Mouse (Mus musculus) granulocyte monocyte progenitor cell, adult 5-6 weeks (primary cell): Measurements from ENCODE around the gene Ly86. TPM values are rescaled to one million over a fixed set of nuclear protein-coding genes. Genes with fewer than 3 reads are reported as not detected.

Source experiments
- ATAC-seq: replicated peaks from 2 replicates; pipeline ENCODE4 v1.8.0; 2016; ENCODE audit warnings: mild to moderate bottlenecking, moderate TSS enrichment, inconsistent platforms; ENCODE audit not compliant: poor library complexity, severe bottlenecking
- total RNA-seq, 2 experiments: library from RNA; stranded (forward) in 1 of 2; stranded (reverse) in 1 of 2; fragments of 200-712, 200-1000 nt in 1 of 2; fragments of >200 nt in 1 of 2; fragmentation: Nextera tagmentation in 1 of 2; gene quantifications; 2 replicates each; pipeline ENCODE4 v1.2.3; 2014 to 2017

The Ly86 gene
- total RNA-seq, 2 experiments from 2014 or later, result 155 to 195 TPM

DNA sequence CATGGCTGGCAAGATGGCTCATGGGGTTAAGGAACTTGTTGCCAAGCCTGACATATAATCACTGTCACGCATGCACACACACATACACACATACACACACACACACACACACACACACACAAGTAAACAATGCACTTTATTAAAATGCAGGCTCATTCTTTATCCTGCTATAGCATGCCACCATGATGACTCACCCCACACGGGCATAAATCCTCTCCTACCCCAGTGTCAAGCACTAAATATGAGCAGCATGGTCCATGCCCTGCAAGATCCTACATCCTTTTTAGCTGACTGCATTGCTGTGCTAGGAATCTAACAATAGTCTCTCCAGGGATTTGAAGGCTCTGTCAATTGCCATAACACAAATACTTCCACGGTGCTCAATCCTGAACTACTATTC is 83.5 kb downstream of the Ly86 start:
- ATAC-seq, result no peak

DNA sequence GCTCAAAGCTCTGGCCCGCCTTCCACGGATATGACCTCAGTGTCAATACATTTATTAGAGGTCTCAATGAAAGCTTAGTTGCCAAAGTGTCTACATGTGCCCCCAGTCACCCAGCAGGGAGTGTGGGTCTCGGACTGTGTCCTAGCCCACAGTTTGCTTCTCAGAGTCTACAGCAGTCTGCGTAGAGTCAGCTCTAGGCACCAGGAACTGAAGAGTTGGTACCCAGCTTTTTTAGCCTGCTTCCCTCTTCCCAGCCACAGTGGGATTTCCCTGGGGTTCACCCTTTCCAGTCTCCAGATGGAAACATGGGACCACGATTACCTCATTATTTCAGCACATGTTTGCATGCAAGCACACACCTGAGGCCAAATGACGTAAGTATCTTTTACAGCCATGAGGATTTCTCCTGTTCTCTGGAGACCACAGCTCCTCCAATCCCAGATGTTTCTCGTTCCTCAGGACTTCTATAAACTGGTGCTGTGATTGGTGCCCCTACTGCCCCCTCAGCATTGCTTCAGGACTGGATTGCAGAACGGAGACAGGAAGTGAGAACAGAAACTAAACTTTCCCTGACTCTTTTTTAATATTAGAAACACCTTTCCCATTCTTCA is 84.8 kb downstream of the Ly86 start:
- peak; percentile 50 for ATAC-seq

DNA sequence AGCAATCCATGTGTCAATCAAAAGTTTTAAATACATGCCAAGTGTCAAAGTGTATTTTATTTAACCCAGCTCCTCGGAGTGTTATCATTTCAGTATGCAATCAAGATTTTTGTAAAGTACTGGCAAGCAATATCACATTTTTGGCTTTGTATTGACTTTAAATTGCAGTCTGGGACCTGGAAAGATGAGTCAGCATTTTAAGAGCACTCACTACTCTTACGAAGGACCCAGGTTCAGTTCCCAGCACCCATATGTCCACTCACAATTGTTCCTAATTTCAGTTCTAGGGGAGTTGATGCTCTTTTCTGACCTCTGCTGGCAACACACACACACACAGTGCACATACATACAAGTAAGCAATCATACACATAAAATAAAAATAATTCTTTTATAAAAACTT is 86.7 kb downstream of the Ly86 start:
- no peak for ATAC-seq

DNA sequence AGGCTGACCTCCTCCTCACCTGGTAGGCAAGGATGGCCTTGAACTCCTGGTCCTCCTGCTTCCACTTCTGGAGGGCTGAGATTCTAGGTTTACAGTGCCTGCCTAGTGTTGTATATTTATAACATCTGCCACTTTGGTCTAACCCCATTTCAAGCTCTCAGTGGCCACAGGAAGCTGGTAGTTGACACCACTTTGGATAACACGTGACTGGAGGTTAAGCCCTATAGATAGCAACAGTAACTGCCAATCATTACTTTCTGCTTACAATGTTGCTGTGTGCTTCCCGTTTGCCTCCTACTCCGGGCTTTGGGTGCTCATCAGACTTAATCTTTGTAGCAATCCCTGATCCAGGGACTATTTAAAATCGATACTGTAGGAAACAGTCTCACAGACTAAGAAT is 87.6 kb downstream of the Ly86 start:
- peak; percentile 40 for ATAC-seq

DNA sequence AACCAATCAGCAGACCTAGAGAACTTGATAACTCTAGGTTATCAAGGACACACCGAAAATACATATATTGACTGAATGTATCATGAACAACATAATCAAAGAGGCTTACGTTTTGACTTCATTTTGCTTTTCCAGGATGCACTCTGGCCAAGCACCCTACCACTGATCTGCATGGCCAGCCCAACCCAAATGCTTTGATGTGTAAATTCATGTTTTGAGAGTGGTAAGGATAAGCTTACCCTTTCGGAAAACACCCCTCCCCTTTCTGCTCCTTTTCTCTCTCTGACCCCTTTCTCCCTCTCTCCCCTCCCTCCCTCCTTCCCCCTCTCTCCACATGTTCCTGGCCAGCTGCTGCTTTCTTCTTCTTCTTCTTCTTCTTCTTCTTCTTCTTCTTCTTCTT is 88.1 kb downstream of the Ly86 start:
- ATAC-seq, result no peak

DNA sequence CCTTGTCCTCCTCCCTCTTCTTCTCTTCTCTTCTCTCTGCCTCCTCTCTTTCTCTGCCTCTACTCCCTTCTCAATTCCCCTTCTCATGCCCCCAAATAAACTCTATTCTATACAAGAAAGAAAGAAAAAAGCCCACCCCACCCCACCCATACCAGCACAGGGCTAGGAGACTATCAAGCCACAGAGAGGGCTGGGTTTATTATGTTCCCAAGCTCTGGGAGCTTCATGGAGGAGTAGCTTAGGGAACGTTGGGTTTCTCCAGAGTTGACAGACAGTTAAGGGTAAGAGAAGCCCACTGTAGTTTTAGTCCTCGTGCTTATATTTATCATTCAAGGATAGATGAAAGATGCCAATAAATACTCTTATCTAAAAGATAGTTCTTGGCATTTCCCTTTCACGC is 88.7 kb downstream of the Ly86 start:
- no peak for ATAC-seq

DNA sequence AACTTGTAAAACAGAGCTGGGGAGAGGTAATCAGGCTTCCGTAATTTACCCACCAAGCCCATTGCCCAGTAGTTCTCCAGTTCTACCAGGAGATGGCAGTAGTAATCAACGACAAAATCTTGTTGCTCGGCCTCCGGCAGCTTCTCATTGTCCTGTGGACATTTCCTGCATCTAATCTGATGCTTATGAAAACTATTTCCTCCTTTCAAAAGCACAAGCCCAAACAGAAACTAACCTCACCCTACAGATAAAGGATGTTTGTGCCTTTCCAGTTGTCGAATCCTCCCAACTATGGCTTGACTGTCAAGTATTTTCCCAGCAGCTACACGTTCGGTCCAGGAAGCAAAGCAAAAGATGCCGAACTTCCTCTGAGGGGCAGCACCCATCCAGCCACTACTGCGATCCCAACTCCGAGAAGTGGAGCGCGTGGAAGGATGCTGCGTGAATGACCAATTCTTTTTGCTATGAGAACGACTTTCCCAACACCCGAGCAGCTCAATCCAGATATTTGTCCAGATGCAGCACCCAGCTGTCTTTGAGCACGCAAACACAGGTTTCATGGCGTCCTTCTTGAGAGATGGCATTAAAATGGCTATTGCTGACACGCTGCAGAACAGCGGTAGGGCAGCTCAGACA is 89.2 kb downstream of the Ly86 start:
- ATAC-seq, result peak; percentile 86

DNA sequence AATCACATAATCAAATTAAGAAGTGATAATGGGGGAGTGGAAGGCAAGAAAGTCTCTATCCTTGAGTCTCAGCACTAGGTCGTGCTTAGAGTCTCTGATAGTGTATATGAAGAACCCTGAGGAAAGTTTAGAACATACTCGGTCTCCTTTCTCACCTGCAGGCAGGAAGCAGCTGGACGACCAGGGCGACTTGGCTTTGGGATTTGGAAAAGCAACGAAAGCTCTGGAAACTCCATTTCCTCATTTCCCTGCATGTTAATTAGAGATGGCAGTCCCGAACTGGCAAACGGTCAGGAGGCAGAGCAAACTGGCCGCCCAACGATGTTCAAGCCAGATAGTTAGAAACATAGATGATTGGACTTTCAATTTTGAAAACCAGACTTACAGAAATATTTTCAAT is 89.8 kb downstream of the Ly86 start:
- no peak for ATAC-seq

DNA sequence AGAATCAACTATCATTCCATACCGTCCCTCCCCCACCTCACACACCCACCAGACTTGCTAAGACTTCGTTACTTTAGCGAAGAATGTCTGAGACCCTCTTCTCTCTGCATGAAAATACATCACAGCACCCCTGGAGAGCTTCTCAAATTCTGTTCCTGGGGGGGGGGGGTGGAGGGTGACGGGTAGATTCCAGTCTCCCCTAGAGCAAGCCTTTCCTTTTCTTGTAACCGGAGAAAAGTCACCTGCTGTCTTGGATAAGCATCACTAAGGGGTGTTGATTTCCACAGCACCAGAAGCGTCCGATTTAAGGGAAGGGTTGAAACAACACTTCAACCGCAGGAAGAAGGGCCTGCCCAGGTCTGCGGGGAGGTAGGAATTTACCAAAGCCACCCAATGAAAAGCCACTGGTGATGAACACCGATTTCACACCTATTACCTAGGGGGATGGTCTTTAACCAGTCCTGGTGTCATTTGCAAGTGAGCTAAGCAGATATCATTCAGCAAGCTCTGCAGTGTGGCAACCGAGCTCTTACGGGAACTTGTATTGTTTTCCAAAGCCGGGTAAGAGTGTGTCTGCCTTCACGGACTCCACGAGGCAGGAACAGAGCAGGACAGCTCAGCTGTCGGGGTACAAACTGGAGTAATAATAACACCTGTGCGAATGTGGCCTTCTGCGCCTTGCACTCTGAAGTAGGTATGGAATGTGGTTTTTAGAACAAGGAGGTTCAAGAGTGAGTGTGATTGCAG is 91.4 kb downstream of the Ly86 start:
- no peak for ATAC-seq

DNA sequence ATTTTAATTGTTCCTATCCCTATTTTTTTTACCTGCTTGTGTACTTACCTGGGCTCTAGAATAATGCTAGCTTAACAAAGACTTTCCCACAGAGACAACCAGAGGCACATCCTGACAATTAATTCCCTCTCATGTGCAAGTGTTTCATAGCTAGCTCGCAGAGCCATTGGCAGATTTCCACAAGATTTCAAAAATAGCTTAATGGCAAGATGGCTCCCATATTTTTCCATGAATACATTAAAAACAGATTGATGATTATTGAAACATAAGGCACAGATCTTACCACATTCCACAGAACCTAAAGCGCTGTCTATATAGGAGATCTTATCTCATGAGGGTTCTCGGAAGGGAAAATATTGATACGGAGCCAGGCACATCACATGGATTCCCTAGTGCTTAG is 93.8 kb downstream of the Ly86 start:
- no peak for ATAC-seq

DNA sequence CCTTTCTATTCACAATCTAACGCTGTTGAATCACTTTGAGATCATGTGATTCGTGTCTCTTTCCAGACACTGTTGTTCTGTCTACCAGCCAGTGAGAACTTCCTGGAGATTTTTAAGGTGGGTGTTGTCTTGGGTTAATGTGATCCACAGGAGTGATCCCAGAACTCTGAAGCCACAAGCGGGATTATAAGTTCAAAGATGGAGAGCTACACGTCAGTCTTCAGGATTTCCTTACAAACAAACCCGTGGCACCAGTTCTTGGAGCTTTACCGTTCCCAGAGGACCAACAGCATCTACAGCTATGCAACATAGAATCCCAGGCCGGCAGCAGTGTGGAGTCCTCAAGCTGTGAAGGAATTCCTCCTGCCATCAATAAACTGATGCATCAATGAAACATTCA is 94.5 kb downstream of the Ly86 start:
- no peak for ATAC-seq

DNA sequence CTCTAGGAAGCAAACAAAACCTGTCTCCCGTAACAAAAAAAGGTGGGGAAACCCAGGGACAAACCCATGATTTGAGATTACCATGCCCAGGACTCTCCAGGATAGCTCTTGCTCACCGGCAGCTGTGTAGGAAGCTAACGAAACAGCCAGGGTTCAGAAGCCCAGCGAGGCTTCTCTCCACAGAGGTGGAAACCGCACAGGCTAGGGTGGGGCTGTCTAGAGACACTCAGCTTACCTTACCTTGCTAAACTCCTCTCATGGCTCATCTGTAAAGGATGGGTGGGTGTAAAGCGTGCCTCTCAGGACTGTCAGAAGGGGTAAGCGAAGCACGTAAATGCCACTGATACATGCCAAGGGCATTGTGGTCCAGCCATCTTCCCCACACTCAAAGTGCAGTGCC is 94.9 kb downstream of the Ly86 start:
- no peak for ATAC-seq

DNA sequence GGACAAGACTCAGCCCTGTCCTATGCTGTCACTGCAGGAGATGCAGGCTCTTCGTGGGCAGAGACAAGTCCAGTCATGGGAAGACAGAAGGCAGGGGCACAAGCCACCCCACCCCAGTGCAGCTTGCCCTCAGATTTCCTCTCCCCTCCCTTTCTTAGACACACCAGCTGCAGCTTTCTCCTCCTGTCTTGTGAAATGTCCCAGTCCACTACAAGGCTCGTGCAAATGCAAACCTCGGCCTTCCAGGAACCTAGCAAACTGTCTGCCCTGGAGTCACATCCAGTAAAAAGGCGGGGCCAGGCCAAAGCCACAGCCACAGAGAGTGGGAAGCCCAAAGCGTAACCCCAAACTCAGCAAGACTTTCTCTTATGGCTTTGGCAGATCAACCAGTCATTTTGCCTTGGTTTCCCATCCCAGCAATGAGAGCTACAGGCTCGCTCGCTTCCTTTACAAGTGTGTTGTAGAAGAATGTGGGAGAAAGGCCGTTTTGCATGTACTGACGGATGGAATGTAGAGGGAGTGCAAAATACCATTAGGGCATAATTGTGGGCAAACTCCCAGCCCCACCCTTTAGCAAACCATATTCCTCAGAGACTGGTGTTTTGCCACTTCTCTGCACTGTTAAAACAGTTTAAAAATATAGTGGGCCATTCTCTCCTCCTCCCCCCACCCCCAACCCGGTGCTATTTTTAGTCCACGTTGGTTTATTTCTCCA is 95.7 kb downstream of the Ly86 start:
- ATAC-seq, result peak; percentile 87

DNA sequence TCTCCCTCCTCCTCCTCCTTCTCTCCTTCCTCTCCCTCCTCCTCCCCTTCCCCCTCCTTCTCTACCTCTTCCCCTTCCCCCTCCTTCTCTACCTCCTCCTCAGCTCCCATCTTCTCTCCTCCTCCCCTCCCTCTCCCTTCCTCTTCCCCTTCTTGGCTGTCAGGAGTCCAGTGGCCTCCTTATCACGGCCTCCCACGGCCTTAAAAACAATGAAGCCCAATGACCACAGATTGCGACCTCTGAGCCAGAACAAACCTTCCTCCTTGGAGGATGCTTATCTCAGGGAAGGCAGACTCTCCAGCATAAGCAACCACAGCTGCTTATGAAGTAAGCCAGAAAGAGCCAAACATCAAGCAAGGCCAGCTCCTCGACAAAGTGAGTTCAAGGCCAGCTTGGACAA is 97.0 kb downstream of the Ly86 start:
- ATAC-seq, result peak; percentile 33

DNA sequence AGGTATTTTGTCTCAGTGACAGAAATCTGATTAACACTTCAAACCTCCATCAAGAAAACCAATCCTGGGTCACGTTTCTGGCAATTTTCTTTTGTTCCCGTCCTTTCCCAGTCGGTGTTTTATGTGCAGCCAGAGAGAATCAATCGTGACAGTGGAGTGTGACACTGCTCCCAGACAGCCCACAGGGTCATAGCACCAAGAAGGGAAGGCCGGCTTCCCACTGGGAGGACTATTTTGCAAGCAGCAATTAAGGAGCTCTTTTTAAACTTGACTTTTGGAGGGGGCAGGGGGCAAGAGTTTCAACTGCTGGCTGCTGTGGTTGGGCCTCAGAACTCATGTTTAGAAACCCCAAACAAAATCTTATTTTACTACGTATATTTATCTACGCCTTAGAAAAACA is 97.5 kb downstream of the Ly86 start:
- no peak for ATAC-seq

DNA sequence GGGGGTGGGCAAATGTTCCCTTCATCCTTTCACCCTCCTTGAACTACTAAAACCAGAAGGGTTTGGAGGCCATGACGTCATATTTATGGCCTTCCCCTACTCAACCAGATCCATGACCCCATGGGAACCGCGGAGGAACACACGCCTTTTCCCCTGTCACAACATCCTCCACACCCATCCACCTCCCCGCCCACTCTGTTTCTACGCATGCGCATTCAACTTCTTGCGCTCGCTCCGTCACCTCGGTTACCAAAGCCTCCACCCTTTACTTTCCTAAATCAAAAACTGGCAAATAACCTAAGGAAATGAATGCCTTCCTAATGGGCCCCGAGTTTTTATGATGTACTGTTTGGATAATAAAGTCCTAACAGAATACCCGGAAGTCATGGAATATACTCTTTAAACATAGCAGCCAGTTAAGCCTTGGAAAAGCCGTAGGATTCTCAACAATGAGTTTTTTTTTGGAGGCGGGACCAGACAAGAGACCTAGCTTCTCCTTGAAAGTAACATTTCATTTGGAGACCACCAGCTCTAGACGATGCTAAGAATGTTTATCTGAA is 101.8 kb downstream of the Ly86 start:
- ATAC-seq, result no peak

DNA sequence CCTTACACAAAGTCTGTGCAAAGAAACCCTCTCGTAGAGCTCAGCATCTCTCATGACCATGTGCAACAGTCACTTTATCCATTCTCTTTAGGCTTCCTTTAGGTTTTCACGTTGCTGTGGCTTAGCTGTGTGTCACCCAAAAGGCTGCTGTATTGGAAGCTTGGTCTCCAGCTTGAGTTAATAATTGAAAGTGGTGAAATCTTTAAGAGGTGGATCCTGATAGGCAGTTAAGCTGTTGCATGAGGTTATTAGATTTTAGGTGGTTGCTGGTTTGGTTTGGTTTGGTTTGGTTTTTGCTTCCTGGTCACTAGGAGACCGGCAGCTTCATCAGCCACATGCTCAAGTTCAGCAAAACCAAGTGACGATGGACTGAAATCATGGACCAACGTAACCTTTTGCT is 106.0 kb downstream of the Ly86 start:
- ATAC-seq, result no peak

DNA sequence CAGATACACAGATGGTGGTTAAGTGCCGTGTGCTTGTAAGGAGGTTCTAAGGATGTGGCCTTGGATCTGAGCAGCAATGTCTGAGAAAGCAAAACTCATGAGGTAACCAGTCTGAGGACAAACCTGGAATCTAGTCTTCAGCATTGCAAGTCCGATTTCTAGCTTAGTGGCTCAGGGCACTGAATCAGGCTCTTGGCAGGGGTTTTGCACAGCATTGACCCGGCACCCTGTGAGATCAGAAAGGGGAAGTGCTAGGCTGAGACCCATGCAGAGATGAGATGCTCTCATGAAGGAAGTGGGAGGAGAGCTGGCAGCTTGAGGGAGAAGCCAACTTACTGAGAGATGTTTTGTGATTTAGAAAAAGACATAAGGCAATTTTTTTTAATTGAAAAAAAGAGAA is 106.5 kb downstream of the Ly86 start:
- peak; percentile 78 for ATAC-seq

DNA sequence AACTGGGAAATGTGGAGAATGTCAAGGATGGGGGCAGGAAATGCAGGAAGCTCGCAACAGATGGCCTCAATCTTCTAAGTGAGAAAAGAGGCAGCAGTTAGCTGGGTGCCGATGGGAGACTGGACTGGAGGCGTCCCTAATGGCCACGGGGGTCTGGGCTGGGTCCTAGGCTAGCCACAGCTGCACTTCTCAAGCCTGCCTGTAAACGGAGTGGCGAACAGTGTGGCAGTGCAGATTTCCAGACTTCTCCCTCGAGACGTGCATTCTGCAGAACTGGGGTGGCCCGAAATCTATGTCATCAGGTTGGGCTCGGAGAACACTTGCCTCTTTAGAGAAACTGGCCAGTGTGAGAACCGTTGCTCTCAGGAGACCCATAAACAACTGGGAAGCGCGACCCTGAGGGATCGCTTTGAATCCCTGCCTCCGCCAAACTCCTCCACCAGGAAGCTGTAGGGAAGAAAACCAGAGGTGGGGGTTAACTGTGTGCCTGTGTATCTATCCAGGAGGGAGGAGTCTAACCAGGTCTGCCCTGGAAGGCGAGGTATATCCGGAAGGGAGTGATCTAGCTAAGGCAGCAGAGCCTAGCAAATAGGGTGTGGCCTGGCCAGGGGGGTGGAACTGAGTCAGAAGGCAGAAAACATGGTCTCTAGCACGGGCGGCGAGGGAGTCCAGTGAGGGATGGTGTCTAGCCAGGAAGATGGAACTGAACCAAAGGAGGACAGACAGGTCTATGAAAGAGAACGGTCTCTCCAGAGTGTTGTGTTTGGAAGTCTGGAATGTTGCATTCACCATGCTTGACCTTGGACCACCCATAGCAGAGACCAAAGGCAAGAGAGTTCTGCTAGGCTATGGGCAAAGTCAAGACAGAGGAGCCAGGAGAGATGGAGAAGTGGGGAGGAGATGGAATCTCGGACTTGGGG is 107.3 kb downstream of the Ly86 start:
- peak; percentile 46 for ATAC-seq

DNA sequence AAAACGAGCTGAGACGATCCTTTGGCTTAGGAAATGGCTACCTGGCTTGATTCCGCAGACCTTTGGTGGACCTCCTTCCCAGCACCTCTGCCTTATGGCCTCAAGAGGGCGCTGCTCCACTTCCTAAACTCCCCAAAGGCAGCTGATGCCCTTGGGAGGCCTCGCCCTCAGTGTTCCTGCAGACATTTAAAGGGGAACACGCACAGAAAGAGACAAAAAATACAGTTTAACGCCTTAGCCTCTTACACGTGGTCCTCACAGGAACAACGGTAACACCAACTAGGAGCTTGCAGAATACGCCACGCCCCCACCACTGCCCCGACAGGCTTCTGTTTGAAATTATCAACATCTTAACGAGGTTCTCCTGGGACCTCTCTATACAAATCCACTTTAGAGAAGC is 108.2 kb downstream of the Ly86 start:
- peak; percentile 78 for ATAC-seq
